Mouse (Mus musculus) cerebellum, adult 9-10 months (tissue): ENCODE measurements at regions not wholly inside any gene's neighbourhood (a gene's known extent, or its start where the extent isn't known, plus 50 kb on each side); places are given as distances from the start of the nearest gene placed in this dataset.

Source experiments
- DNase-seq: peaks from one replicate; pipeline ENCODE4 v3.0.0; 2022

DNA sequence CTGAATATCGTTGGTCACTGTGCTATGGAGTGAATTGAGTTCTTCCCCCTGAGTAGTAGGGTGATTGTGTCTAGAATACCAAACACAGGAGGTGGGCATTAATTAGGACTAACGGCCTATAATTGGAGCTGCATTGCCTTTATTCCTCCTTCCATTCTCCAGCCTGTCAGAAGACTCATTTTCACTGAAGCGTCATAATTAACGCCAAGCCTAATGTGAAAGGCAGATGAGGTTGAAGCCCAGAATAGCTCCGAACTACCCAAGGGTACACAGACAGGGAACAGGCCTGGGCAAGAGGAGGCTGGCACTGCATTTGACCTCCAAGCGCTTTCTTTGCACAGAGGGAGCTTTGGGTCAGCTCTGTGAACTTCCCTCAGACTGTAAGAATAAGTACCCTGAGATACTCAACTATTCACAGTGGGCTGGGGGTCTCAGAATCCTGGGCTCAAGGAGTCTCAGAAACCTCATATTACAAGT, 386.5 kb downstream of the Brinp2 start:
- DNase-seq: no peak

DNA sequence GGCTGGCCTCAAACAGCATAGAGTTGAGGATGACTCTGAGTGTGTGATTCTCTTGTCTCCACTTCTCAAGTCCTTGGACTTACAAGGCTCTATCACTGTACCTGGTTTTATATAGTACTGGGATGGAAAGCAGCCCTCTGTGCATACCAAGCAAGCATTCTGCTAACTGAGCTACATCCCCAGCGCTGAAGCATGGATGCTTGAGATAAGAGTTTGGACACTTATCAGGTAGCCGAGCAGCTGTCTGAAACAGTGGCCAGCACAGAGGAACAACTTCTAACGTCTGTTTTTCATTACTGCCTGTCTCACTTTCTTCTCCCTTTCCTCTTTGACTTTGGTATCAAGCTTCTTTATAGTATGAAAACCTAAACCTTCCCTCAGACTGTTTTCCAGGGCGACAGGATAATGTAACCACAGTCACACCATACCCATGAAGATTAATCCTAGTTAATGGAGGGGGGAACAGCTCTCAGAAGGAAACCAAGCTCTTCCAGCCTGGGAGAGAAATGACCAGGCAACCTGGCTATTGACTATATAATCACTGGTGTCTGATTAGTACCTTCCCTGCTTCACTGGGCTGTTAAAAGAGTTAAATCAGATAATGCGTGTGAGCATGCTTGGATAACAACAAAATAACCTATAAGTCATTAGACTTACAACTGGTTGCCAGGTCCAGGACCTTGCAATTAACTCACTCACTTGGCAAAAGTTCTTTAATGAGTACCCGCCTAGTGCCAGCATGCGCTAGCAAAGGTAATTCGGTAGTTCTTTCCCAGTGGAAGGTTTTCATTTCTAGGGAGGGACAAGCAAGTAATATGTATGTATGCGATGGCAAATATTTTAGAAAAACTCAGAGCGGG, 382.5 kb downstream of the Brinp2 start:
- no peak for DNase-seq

DNA sequence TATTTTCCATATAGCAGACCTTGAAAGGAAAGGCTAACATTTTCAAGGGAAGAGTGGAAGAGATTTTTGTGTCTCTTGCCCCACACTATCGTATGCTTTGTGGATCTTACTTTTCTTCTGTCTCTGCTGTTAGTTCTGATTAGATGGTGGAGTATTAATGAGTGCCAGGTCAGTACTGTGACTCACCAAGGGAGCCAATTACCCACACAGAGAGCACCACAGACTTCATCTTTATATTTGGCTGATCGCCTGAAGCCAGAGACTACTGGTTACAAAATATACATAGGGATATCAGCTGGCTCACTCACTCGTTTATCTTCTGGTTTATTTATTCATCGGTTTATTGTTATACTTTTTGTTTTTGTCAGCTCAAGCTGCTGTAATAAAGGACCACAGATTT, 381.5 kb downstream of the Brinp2 start:
- no peak for DNase-seq

DNA sequence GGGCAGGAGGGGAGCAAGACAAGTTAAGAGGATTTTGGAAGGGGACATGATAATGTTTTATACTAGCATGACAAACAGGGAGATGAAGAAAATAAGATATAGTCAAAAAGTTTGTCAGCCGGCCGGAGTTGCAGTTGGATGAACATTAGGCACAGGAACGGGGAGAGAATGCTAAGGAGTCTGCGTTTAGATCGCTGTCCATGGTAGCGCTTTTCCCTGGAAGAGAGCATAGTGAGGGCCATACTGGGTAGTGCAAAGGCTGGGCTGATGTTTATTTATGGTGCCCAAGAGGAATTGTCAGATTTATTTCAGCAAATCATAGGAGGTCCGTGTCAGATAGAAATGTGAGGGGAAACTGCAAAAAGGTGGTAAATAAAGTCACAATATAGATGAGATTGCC, 337.0 kb downstream of the Brinp2 start:
- no peak for DNase-seq

DNA sequence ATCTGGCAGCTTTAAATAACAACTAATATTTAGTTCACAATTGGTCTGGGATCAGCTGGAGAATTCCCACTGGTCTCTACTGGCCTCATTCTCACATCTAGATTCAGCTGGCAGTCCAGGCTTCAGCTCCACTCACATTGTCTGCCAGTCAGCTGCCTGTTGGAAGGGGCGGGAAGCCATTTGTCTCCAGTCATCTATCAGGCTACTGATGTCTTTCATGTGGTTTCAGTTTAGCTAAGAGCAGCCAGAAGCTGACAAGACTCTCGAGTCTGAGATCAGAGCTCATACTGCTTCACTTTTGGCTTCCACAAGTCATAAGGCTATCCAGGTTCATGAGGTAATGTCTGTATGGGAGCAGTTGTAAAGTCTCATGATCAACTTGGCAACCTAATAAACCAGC, 316.4 kb downstream of the Brinp2 start:
- DNase-seq: no peak

DNA sequence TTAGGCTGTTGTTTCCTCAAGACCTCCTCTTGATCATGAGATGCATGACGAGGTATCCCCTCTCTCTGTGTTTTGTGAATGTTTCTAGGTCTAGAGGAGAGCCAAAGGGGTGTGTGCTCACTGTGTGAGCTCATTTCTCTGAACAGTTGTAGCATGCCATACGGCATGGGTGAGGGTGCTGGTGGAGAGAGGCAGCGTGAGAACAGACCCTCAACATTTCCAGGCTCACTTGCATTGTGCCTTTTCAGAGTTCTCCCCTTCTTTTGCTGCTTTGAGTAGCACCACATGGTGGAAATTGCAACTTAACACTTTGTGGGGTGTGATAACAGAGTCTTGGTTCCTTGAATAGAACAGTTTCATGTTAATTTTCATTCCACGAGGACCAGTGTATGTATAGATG, 315.8 kb downstream of the Brinp2 start:
- DNase-seq: no peak

DNA sequence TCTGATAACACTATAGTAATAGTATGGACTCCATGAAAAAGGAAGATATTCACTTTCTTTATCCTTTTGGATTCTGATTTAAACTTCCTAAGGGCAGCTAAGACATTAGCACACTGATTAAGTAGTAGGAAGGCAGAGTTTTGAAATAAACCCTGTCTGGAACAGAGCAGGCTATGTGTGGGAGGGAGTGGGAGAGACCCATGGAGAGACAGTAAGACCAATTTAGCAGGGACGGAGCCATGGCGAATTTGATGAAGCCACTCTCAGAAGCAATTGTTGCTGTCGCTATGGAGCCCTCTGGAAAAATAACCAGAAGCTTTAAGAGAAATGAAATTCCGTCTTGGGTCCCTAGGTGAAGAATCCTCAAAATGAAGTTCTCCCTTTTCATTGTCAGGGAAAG, 303.5 kb downstream of the Brinp2 start:
- no peak for DNase-seq

DNA sequence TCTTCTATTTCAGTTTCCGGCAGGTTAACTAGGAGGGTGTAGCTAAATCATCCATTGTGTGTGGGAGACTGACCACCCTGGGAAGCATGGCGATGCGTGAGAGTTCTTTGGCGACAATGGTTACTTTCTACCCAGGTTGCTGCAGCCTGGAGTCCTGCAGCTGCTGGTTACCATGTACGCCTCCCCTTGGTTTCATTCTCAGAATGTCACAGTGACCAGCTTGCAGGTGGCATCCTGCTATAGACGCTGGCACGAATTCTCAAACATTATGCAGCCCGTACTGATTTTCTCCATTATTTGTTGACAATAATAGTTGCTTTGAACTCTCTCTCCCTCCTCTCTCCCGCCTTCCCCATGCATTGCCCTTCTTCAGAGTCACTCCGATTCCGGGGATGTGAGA, 301.2 kb downstream of the Brinp2 start:
- DNase-seq: no peak

DNA sequence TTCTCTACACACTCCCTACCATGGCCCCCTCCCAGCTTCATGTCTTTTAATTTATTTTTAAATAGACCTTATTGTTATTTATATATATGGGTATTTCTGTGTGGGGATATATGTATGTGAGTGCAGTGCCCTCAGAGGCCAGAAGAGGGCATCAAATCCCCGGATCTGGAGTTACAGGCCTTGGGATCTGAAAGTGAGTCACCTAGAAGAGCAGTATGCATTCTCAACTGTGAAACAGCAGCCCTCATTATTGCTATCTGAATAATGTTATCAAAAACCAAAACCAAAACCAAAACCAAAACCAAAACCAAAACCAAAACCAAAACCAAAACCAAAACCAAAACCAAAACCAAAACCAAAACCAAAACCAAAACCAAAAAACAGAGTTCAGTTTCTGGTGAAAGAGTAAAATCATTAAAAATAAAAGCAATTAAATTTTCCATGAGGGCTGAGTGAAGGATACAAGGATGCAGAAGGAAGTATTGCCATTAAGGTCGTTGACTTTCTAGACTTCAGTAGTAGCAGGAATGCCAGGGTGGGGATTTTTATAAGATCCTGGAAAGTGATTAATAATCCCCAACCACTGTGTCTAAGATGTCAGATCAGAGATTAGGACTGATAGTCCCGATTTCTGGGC, 299.0 kb downstream of the Brinp2 start:
- no peak for DNase-seq

DNA sequence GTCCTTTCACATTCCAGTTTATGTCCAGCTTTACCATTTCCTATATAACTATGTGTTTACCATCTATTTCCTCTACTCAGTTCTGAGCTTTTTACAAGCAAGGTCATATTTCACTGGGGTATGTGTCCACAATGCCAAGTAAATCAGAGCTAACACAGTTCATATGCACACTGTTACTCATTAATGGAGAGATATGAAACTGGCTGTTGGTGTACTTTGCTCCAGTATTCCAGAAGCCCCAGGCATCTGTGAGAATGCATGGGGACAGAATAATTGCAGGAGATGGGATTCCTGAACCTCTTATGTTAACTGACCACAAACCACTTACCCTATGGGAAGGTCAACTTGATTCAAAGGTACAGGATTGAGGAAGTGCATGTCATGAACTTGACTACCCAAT, 298.3 kb downstream of the Brinp2 start:
- DNase-seq: no peak

DNA sequence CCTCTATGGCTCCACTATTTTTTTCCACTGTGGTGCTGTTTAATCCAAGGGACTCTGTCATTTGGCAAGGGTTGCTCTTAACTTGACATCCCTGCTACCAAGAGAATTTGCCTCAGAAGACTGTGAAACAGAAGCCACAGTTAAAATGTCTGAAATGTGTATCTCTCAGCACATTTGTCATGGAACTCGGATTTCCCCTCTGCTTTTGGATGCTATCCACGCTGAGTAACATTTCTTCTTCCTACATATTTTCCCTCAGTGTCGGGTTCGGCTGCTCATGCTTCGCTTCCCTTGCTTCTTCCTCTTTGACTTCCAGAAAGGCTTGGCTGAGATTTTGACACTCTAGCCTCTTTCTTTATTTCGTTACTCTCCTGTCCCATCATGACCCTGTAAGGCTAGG, 294.1 kb downstream of the Brinp2 start:
- no peak for DNase-seq

DNA sequence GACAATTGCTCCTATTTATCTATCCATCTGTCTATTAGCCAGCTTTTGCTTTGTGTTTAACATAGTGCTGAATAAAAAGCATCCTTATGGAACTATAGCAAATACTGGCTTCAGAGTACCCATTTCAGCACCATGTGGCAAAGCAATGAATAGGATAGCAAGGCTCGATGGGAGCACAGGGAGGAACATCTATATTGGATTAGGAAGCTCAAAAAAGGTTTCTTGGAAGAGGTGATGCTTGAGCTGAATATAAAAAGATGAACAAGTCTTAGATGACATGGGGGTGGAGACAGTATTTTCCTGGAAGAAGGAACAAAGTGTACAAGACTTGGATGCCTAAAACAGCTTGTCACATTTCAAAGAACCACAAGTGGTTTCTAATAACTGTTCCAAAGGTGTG, 273.9 kb downstream of the Brinp2 start:
- no peak for DNase-seq

DNA sequence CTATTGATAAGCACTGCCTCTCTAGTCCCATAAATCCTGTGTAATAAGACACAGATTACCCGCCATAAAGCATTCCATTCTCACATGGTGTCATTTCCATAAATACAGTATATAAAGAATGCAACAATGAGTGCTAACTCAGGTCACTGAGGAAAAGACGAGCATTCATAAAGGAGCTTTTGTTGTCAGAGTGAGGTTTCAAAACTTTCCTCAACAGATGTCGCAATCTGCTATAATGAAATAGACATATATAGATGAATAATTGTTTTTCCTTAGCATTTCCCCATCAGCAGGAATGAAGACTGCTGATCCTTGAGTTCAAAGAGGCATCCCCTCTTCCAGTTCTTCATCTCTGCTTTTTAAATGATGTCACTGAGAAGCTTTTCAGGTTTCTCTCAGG, 270.3 kb downstream of the Brinp2 start:
- no peak for DNase-seq

DNA sequence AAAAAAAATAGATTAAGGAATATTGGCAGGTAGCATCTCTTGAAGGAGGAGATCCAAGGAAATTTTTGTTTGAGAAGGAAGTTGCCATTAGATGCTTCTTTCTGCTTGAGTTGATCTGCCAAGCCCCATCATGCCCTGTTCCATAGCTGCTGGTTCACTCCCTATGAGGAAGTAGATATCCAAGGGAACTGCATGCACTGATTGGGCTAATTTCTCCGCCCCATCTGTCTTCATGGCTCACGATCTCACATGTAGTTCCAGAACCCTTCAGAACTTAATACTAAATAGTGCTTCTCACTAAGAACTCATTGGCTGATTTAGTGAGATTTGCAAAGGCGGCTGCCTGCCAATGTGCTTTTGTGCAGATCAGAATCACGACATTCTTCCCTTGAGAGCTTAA, 258.6 kb downstream of the Brinp2 start:
- DNase-seq: no peak

DNA sequence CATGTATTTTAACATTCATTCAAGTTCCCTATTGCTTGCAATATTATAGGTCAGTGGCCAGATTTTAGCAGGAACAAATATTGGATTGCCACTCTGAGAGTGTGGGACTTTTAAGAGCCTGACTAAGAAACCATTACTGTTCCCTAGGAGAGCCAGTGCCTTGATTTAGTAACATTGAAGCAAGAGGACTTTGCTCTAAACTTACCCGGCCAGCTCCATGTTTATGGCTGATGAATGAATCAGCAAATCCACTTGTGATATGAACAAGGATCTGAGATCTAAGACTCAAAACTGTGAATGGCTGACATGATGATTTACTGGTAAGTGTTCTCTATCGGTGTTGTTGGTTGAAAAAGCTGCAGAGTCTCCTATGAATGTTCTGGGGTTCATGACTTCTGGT, 236.4 kb downstream of the Brinp2 start:
- no peak for DNase-seq

DNA sequence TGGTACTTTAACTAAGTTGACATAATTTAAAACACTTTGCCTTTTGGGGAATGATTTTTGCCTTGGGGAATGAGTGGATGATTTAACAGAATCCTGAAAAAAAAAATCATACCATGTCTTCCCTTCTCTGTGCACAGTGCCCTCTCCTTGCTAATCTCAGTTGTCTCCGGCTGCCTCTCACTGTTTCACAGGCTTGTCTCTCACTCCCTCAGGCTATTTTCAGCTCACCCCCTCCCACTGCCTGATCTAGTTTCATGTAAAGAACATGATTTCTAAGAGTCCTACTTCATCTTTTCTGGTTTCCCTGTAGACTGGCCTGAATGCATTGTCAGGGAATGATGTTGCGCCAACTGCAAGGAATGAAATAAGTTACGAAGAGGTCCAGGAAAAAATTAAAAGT, 231.2 kb downstream of the Brinp2 start:
- no peak for DNase-seq

DNA sequence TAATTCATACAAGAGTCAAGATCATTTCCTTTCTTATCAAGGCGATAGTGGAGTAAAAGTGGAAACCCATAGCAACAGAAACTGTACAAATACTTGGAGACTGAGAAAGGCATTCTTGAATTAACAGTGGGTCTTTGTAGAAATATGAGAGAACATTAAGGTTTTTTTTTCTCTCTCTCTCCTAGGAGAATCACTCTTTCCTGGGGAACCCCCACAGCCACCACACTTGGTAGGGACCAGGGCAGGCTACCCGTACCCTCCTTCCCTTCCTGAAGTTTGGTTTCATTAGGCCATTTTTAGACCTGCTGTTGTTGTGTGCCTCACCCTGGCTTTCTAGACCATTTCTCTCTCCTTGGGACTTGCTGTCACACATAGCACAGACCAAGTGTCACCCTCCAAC, 229.9 kb downstream of the Brinp2 start:
- no peak for DNase-seq

DNA sequence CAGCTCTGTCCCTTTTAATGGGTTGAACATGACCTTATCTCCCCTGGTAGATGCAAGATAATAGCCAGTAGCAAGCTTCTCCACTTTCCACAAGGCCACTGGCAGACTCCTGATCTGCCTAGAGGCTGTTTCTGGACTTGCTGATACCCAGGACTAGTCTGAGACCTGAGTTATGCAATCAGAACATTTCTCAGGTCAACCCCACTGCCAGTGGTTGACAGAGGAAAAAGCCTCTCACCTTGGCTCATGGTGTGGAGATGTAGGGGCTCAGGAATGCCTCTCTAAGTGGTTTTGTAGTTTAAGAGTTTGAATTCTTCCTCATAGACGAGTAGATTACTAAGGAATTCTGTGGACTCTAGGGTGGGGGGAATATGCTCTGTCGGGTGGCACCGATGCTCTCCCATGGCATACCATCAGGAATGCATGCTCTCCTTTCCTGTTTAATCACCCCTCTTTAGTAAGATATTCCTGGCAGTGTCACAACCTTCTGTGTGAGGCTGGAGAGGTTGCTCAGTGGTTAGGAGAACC, 226.8 kb downstream of the Brinp2 start:
- no peak for DNase-seq

DNA sequence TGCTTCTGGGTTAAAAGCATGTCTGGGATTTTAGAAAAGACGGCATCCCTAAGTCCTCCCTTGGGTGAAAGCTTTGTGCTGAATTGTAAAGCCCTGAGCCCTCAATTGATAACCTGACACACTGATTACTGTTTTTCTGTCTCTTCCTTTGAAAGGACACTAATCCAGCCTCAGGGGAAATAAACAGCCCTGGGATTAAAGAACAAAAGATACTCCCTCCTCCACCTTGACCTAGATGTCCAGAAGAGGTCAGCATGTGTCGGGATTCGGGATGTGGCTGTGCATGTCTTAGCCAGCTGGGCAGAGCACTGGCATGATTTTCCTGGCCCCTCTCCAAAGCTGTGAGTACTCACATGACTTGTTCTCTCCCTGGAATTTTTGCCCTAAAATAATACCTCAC, 208.6 kb downstream of the Brinp2 start:
- peak; percentile 11 for DNase-seq

DNA sequence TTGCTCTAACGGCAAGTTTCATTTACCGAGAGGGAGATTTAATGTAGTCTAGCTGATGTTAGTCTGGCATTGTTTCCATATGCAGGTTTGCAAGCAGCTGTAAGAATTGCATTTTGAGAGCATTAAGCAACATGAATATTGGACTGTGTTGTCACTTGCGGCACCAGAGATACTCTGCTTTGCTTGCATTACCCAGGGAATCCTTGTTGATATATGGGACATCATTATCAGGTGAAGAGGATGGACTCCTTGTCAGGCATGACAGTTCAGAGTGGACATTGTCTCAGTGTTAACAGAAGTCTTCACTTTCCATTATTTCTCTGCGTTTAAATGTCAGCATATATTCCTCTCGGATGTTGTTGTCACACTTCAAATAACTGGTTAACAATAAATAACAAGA, 208.1 kb downstream of the Brinp2 start:
- DNase-seq: no peak

DNA sequence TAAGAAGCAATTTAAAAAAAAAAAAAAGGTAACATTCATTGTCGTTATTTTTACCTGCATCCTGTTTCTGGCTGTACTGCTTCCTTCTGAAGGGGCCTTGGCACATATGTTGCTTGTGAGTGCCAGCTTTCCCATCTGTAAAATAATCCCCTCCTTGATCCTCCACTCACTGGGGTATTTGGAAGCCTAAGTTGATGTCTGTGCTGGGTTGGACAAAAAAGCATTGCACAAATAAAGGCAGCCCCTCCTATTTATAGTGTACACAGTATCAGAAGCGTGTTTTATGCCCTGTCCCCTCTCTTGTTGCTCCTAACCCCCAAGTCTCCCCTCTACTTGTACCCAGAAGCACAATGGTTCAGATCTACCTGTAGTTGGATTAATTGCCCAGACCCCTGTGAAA, 195.0 kb downstream of the Brinp2 start:
- no peak for DNase-seq

DNA sequence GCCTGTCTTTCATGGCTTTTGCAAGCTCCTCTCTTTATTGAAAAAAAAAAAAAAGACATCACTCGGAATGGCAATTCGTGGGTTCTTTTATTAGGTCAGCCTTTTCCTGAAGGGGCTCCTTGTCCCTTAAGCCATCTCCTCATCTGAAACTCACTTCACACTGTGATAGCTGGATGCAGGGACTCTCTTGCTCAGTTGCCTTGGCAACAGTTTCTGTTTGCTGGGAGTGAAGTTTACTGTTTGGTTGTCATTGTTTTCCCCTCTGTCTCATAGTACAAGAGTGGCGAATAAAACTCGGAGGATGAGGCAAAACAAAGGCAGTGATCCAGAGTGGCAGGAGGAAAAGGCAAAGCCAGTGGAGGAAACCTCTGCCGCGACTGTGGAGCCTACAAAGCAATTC, 194.6 kb downstream of the Brinp2 start:
- DNase-seq: no peak

DNA sequence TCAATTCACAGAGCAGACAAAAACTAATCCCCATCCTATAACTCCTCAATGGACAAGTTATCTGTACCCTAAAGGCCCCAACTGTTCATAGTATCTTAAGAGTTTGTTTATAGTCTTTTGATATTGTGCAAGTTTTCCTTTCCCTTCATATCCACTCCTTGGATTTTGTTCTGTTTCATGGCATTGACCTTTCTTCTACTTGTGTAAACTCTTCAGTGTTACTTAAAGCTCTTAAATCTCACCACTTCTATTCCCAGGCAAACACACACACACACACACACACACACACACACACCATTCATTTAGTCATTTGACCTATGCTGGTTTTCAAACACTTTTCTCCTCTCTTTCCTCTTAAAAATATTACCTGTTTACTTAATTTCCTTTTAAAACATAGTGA, 192.7 kb downstream of the Brinp2 start:
- DNase-seq: no peak

DNA sequence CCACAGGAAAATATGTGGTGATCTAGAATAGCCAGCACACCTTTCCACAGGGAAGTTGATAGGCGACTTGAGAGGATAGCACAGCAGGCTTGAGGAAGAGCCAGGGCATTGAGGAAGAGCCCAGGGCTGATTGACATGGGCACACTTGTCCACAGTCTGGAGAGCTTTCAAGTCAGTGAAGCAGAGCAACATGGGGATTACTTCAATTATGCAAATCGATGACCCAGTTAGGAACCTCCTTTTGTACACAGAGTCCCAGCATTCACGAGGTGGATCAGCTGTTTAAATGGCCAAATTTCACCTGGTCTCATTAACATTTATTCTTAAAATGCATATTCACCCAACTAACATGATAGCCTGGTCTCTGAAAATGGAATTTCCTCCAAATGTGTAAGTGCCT, 186.1 kb downstream of the Brinp2 start:
- no peak for DNase-seq

DNA sequence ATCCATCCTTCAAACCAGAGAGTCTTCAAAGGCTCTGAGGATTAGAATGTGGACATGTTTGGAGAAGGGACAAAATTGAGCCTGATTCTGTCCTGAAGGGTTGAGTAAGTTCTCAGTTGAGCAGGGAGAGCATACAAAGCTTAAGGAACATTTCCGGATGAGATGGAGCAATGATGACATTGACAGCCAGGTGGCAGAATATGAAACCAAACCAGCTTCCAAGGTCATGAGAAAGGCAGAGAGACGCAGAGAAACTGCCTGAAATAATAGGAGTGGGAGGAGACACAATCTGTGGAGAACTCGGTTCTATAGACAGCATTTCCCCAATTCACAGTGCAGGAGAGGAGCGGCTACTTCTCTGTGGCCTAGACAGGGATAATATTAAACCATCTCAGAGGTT, 176.0 kb downstream of the Brinp2 start:
- DNase-seq: no peak
